Mouse (Mus musculus) MN1 (cell line): Measurements from ENCODE around the gene Cd300lf.
A peak's percentile ranks its signal among the peaks of the same experiment; 100 is the strongest.

Experiments used
- DNase-seq: peaks from one replicate; pipeline ENCODE4 v3.0.0-alpha.2; 2016; ENCODE audit warnings: low spot score

Gene Cd300lf

GRCm38 (mm10) chr11:115160883-115161577, 27.2 kb upstream of the Cd300lf start:
- DNase-seq: peak; percentile 67

DNA sequence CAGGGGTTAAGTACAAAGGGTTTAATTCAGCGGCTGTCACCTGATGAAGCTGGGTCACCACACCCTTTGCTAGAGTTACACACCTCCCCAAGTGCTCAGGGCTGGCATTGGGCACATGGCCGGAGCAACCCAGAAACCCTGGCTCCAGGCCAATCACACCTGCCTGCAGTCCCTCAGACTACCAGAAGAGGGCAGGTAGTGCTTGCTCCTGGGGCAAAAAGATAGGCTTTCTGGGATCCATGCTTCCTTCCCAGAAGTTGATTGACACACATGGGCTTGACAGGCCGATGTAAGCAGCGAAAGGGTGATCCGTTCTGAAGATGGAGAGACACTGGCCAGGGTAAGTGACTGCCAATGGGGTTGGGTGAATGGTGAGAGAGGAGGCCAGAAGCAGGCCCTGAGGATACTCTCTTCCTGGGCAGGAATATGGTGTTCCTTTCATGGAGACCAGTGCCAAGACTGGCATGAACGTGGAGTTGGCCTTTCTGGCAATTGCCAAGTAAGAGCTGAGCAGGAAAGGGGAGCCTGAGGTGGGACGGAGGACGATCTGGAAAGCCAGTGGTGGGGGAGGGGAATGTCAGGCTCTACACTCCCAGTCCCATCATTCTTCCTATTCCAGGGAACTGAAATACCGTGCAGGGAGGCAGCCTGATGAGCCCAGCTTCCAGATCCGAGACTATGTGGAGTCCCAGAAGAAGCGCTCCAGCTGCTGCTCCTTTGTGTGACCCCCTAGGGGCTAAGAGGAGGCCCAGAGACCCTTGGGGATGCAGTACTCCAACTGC, 26.4 kb upstream of the Cd300lf start:
- peak; percentile 73 for DNase-seq

DNA sequence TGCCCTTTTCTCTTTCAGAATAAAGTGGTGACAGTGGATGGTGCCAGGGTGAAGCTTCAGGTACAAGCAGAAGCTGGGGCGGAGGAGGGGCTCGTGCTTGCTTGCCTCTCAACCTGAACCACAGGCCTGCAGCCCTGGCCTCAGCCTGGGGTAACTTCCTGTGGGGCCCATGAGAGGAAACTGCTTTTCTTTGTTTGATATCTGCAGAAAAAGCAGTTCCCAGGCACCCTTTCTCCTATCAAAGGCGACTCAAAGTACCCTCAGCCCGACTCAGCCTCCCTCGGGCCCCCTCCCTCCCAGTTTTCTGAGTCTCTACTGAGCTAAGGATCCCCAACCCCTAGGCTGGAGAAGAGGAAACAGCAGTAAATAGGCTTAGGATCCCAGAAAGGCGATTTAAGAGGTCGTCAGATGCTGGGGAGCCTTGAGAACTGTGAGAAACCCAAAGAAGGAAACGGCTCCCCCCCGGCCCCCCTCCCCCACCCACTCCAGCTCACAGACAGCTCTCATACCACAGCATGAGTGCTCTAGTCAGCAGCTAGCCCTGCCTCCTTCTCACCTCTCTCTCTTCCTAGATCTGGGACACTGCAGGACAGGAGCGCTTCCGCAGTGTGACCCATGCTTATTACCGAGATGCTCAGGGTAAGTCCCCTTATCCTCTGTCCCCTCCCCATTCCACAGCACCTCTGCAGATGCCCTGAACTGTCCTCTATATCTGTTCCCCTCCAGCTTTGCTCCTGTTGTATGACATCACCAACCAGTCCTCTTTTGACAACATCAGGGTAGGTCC, 24.3 kb upstream of the Cd300lf start:
- DNase-seq: no peak

- no peak for DNase-seq
Observed at GRCm38 (mm10) chr11:115155053-115155634, 21.4 kb upstream of the Cd300lf start.

GRCm38 (mm10) chr11:115153699-115154292, 20.0 kb upstream of the Cd300lf start:
- peak; percentile 74 for DNase-seq

DNA sequence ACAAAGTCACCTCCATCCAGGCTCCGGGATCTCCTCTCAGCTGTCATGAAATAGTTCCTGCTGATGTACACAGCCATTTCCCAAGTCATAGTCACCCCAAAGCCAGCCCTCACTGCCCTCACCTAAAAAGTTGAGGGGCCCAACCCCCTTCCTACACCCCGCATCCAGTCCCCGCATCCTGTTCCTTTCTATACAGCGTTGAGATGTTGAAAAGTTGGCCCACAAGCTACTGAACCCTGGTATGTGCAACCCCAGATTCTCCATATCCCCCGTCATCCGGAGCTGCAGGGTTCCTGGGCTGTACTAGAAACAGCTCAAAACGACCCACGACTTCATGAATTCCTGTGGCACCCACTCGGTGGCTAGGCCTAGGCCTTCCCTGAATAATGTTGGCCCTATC, 19.3 kb upstream of the Cd300lf start:
- no peak for DNase-seq

GRCm38 (mm10) chr11:115151755-115152429, 18.1 kb upstream of the Cd300lf start:
- DNase-seq: peak; percentile 81

- DNase-seq: no peak
Observed at GRCm38 (mm10) chr11:115150741-115151254, 17.0 kb upstream of the Cd300lf start.

DNA sequence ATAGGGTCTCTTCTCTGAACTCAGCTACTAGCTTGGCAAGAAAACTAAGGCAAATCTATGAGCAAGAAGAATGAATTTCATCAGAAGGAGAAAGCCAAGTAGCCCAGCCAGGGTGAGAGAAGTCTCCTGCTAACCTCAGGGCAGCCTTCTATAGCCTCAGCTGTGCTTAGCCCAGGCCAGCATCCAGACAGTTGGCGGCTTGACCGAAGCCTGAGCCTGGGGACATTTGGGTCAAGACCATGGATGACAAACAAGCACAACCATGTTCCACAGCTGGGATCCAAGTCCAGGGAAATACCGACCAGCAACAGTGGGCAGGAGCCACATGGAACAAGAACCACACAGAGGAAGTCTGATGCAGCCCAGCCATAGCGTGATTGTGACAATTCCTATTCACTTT, 14.0 kb upstream of the Cd300lf start:
- DNase-seq: no peak

- no peak for DNase-seq
Observed at GRCm38 (mm10) chr11:115141970-115142369, 8.2 kb upstream of the Cd300lf start.

- DNase-seq: no peak
Observed at GRCm38 (mm10) chr11:115138597-115139262, 4.9 kb upstream of the Cd300lf start.

DNA sequence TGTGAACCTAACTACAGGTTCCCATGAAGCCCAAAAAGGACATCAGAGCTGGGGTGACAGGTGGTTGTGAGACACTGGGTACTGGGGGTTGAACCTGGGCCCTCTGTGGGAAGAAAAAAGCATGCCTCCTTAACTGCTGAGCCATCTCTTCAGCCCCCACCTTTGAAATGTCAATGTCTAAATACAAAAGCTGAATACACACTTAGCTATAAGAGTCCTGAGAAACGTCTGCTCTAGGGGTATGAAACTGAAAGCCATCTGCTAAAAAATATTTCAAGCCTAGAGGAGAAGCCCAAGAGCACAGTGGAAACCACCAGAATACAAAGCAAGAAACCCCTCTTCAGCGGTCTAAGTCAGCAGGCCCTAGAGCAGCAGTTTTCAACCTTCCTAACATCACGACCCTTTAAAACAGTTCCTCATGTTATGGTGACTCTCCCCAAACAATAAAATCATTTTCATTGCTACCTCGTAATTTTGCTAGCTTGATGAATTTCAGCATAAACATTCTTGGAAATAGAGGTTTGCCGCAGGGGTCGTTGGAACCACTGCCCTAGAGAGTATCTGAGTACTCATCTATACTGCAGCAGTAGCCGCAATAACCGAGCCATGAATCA, 1.9 kb downstream of the Cd300lf start:
- no peak for DNase-seq

DNA sequence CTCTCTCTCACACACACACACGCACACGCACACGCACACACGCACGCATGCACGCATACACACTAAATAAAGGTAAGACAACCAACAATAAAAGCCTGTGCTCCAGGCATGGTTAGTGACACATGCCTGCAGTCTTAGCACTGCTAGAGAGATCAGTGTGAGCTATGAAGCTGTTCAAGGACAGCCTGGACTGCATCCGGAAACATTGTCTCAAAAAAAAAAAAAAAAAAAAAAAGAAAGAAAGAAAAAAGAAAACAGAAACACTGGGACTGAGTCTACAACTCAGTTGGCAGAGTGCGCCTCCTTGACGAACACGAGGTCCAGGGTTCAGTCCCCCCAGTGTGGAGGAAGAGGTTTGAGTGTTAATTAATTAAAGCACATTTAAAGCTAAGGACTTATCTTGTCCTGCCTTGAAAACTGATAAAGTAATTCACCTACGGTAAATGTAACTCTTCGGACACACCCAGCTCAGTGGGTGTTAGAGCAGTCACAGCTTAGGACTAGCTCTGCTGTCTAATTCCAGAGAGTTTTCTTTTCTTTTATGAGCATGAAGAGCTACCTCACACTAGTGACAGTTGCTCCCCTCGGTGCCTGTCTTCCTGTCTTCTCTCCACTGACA, 4.2 kb downstream of the Cd300lf start:
- DNase-seq: no peak

- no peak for DNase-seq
Observed at GRCm38 (mm10) chr11:115128483-115128882, 5.3 kb downstream of the Cd300lf start.

DNA sequence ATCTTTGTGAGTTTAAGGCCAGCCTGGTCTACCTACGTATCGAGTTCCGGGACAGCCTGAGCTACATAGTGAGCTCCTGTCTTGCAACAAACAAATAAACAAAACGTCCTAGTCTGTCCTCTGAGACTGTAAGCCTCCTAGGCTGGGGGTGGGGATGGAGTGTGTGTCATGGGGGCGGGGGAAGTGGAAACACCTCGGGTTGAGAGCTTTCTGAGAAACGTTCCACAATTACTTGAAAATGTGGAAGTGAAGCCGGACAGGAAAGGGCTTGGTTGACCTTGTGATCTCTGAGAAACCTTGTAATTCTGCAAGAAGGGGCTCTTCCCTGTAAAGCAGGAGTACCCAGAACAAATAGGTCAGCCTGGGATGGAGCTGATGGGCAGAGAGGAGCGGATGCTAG, 14.4 kb downstream of the Cd300lf start:
- no peak for DNase-seq

DNA sequence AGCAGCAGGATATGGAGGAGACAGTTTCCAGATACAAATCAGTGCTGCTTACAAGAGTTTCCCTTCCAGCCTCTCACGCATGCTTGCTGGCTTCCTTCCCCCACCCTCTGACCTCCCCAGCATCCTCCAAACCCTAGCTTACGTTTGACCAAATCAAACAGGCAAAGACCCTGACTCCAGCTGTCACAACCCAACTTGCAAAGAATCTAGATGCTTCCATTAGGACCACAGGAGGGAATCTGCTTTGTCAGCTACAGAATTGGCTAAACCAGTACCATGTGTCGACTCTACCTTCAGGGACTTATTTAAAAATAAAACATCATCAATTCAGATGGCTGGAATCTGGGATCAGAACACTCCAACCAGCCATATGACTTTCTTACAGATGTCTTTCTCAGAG, 21.6 kb downstream of the Cd300lf start:
- DNase-seq: no peak

DNA sequence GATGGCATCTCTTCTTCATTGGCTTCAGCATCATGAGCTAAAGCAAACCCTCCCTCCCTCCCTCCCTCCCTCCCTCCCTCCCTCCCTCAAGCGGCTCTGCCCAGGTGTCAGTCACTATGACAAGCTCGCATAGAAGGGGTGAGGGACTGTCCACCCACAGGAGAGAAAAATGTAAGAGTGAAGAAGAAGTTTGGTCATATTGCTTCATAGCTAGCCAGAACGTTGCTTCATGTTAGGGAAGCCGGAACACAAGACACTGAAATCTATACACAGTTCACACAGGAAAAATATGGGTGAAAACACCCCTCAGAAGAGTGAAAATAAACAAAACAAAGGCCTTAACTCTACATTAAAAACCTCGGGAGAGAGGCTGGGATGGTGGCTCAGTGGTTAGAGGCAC, 23.5 kb downstream of the Cd300lf start:
- no peak for DNase-seq

- DNase-seq: no peak
Observed at GRCm38 (mm10) chr11:115108176-115108575, 25.6 kb downstream of the Cd300lf start.

DNA sequence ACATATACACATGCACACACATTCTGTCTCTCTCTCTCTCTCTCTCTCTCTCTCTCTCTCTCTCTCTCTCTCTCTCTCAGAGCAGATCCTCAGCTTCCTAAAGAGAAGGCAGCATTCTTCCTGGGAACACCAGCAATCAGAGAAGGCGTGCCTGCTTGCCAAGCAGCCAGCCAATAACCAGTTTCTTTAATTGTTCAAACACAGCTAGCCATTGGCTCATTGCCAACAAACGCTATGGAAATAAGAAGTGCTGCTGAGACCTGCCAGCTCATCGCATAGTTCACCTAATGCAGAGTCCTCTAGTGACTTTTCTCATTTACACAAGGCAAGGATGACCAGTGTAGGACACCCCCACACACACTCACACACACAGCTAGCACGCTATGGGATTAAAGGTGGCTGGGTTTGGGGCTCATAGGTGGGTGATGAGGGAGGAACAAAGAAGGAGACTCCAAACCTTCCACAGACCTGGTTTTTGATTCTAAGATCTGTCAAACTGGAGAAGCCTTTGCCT, 26.3 kb downstream of the Cd300lf start:
- no peak for DNase-seq
